Mouse (Mus musculus) kidney, embryonic 15.5 days (tissue): ENCODE measurements around the gene Fscn2. TPM values are rescaled to one million over a fixed set of nuclear protein-coding genes. Genes with fewer than 3 reads are reported as not detected.
"Not testable (repeated sequence)": the region's sequence is repeated elsewhere in the genome, so short reads cannot be mapped to it uniquely, and the experiment has no call there.

Experiments used
- ATAC-seq: fragments of 200-750 bp; cut with Nextera tagmentation; replicated peaks from 2 replicates; pipeline ENCODE4 v1.8.0; 2017; ENCODE audit warnings: moderate TSS enrichment; ENCODE audit not compliant: low FRiP score
- H3K27ac ChIP-seq: fragments of 300-500 bp; sonication (generic); 2 replicates; pipeline ENCODE4 v1.5.1; 2015; ENCODE audit warnings: mild to moderate bottlenecking, inconsistent platforms
- H3K27me3 ChIP-seq: fragments of 300-500 bp; sonication (generic); 2 replicates; pipeline ENCODE4 v1.6.1; 2015; ENCODE audit warnings: inconsistent platforms
- H3K36me3 ChIP-seq: fragments of 300-500 bp; sonication (generic); 2 replicates; pipeline ENCODE4 v1.6.1; 2015; ENCODE audit warnings: inconsistent platforms
- H3K4me1 ChIP-seq: fragments of 300-500 bp; sonication (generic); 2 replicates; pipeline ENCODE4 v1.6.1; 2015; ENCODE audit warnings: inconsistent platforms
- H3K4me2 ChIP-seq: fragments of 300-500 bp; sonication (generic); 2 replicates; pipeline ENCODE4 v1.6.1; 2015; ENCODE audit warnings: moderate library complexity, mild to moderate bottlenecking, inconsistent platforms
- H3K4me3 ChIP-seq: fragments of 300-500 bp; sonication (generic); replicated peaks from 2 replicates; pipeline ENCODE4 v1.5.1; 2015; ENCODE audit warnings: mild to moderate bottlenecking, inconsistent platforms
- H3K9ac ChIP-seq: fragments of 300-500 bp; sonication (generic); 2 replicates; pipeline ENCODE4 v1.6.1; 2015; ENCODE audit warnings: mild to moderate bottlenecking, inconsistent platforms
- H3K9me3 ChIP-seq: fragments of 300-500 bp; sonication (generic); replicated peaks from 2 replicates; pipeline ENCODE4 v1.6.1; 2016; ENCODE audit warnings: inconsistent platforms
- WGBS: fragments of 180-500 bp; shearing (Covaris S2); methylation state at CpG from one replicate; pipeline ENCODE4 v1.1.7; 2015; ENCODE audit warnings: mixed read lengths; 5-methylcytosine and 5-hydroxymethylcytosine counted together
- polyA plus RNA-seq: library from polyadenylated mRNA; unstranded; fragments of >200 nt; fragmentation: Nextera tagmentation; extraction: Ambion mirVana; gene quantifications from 2 replicates; pipeline ENCODE4 v1.2.1, GENCODE M21; 2015

Fscn2 gene
- polyA plus RNA-seq, 1 experiment from 2014 or later: 1.1 TPM

GRCm38 (mm10) chr11:120335431-120336021 is 25.8 kb upstream of the Fscn2 start:
- Histone ChIP-seq H3K4me1 (no peaks in the 10 kb centered on the region), H3K9ac (no peak overlapping the region), H3K4me3 (no peak overlapping the region), H3K9me3 (no peaks in the 10 kb centered on the region), H3K27me3 (no peaks in the 10 kb centered on the region), H3K27ac (no peak overlapping the region), H3K36me3 (no peaks in the 10 kb centered on the region), H3K4me2 (no peak overlapping the region)
- WGBS: 84% methylated on average over 6 of the region's 6 CpGs
- ATAC-seq: no peak

GRCm38 (mm10) chr11:120337447-120337846 is 23.9 kb upstream of the Fscn2 start:
- 42% methylated on average over 2 of the region's 2 CpGs for WGBS
- no peaks in the 10 kb centered on the region for H3K4me1 ChIP-seq

GRCm38 (mm10) chr11:120338786-120339185 is 22.5 kb upstream of the Fscn2 start:
- Histone ChIP-seq H3K4me1 (no peaks in the 10 kb centered on the region), H3K4me2 (no peak overlapping the region), H3K9ac (no peak overlapping the region), H3K9me3 (no peaks in the 10 kb centered on the region), H3K27ac (no peak overlapping the region), H3K4me3 (no peak overlapping the region), H3K27me3 (no peaks in the 10 kb centered on the region), H3K36me3 (no peaks in the 10 kb centered on the region)
- ATAC-seq: no peak
- 71% methylated on average over 3 of the region's 3 CpGs for WGBS

More at GRCm38 (mm10) chr11:120337447-120337846, 23.9 kb upstream of the Fscn2 start:
- Histone ChIP-seq H3K4me2 (no peak overlapping the region), H3K27me3 (no peaks in the 10 kb centered on the region), H3K4me3 (no peak overlapping the region), H3K9me3 (no peaks in the 10 kb centered on the region), H3K36me3 (no peaks in the 10 kb centered on the region), H3K27ac (no peak overlapping the region), H3K9ac (no peak overlapping the region)
- ATAC-seq: no peak

- H3K9me3 ChIP-seq: no peaks in the 10 kb centered on the region
- H3K4me3 ChIP-seq: no peak overlapping the region
- WGBS: 72% methylated on average over 10 of the region's 10 CpGs
- no peak overlapping the region for H3K4me2 ChIP-seq
- H3K36me3 ChIP-seq: peaks cover 7% of the 10 kb centered on the region
- peak overlapping the region; percentile 80 for H3K27ac ChIP-seq
- H3K4me1 ChIP-seq: peaks cover 1% of the 10 kb centered on the region
- peak; percentile 67; the same call in 1 of the 2 replicates for ATAC-seq
- no peak overlapping the region for H3K9ac ChIP-seq
- no peaks in the 10 kb centered on the region for H3K27me3 ChIP-seq
Observed at GRCm38 (mm10) chr11:120339978-120340513, 21.3 kb upstream of the Fscn2 start.

GRCm38 (mm10) chr11:120341661-120342060 is 19.7 kb upstream of the Fscn2 start:
- WGBS: 91% methylated on average over 4 of the region's 4 CpGs
- Histone ChIP-seq H3K4me2 (no peak overlapping the region), H3K4me3 (no peak overlapping the region), H3K9me3 (no peaks in the 10 kb centered on the region), H3K27ac (no peak overlapping the region), H3K9ac (no peak overlapping the region), H3K36me3 (peaks cover 16% of the 10 kb centered on the region), H3K27me3 (no peaks in the 10 kb centered on the region), H3K4me1 (peaks cover 6% of the 10 kb centered on the region)
- no peak for ATAC-seq

GRCm38 (mm10) chr11:120342656-120343160 is 18.6 kb upstream of the Fscn2 start:
- Histone ChIP-seq H3K4me1 (peaks cover 6% of the 10 kb centered on the region), H3K27ac (no peak overlapping the region), H3K4me2 (no peak overlapping the region), H3K9ac (no peak overlapping the region), H3K27me3 (no peaks in the 10 kb centered on the region), H3K36me3 (peaks cover 21% of the 10 kb centered on the region), H3K9me3 (no peaks in the 10 kb centered on the region), H3K4me3 (no peak overlapping the region)
- no peak for ATAC-seq
- 97% methylated on average over 5 of the region's 5 CpGs for WGBS

- H3K9ac ChIP-seq: no peak overlapping the region
- WGBS: 68% methylated on average over 5 of the region's 5 CpGs
- ATAC-seq: no peak
- peak overlapping the region; percentile 59 for H3K27ac ChIP-seq
- no peaks in the 10 kb centered on the region for H3K27me3 ChIP-seq
- peaks cover 21% of the 10 kb centered on the region for H3K36me3 ChIP-seq
- H3K4me1 ChIP-seq: peaks cover 6% of the 10 kb centered on the region
- H3K4me2 ChIP-seq: no peak overlapping the region
- no peak overlapping the region for H3K4me3 ChIP-seq
- H3K9me3 ChIP-seq: no peaks in the 10 kb centered on the region
Observed at GRCm38 (mm10) chr11:120343519-120344309, 17.6 kb upstream of the Fscn2 start.

GRCm38 (mm10) chr11:120344310-120344920 is 16.9 kb upstream of the Fscn2 start:
- H3K9me3 ChIP-seq: no peaks in the 10 kb centered on the region

GRCm38 (mm10) chr11:120345067-120345681 is 16.2 kb upstream of the Fscn2 start:
- Histone ChIP-seq H3K36me3 (peaks cover 21% of the 10 kb centered on the region), H3K27me3 (no peaks in the 10 kb centered on the region), H3K4me3 (peak overlapping the region; percentile 22), H3K9me3 (no peaks in the 10 kb centered on the region), H3K4me2 (peak overlapping the region; percentile 50), H3K4me1 (peaks cover 16% of the 10 kb centered on the region), H3K27ac (peak overlapping the region; percentile 59), H3K9ac (0 out of 2 replicates have a peak overlapping the region, but pooled peaks have one; percentile 6)
- no peak for ATAC-seq
- 39% methylated on average over 1 of the region's 1 CpGs for WGBS

More at GRCm38 (mm10) chr11:120344310-120344920, 16.9 kb upstream of the Fscn2 start:
- Histone ChIP-seq H3K27me3 (no peaks in the 10 kb centered on the region), H3K9ac (no peak overlapping the region), H3K4me3 (peak overlapping the region; percentile 22; the same call in 1 of the 2 replicates), H3K27ac (peak overlapping the region; percentile 59), H3K4me1 (peaks cover 10% of the 10 kb centered on the region), H3K36me3 (peaks cover 21% of the 10 kb centered on the region), H3K4me2 (no peak overlapping the region)
- no peak for ATAC-seq
- 60% methylated on average over 5 of the region's 5 CpGs for WGBS

GRCm38 (mm10) chr11:120346383-120347034 is 14.8 kb upstream of the Fscn2 start:
- 26% methylated on average over 11 of the region's 13 CpGs for WGBS
- H3K9ac ChIP-seq: peak overlapping the region; percentile 58
- H3K4me1 ChIP-seq: peaks cover 27% of the 10 kb centered on the region
- H3K27ac ChIP-seq: 0 out of 2 replicates have a peak overlapping the region, but pooled peaks have one; percentile 9
- not testable (repeated sequence) for H3K27me3 ChIP-seq, ATAC-seq, H3K9me3 ChIP-seq
- H3K4me3 ChIP-seq: peak overlapping the region; percentile 52
- peak overlapping the region; percentile 69 for H3K4me2 ChIP-seq
- peaks cover 21% of the 10 kb centered on the region for H3K36me3 ChIP-seq

- H3K4me3 ChIP-seq: peak overlapping the region; percentile 99
- H3K27me3 ChIP-seq: no peaks in the 10 kb centered on the region
- ATAC-seq: no peak
- peaks cover 21% of the 10 kb centered on the region for H3K36me3 ChIP-seq
- H3K9me3 ChIP-seq: no peaks in the 10 kb centered on the region
- WGBS: 3% methylated on average over 10 of the region's 10 CpGs
- peak overlapping the region; percentile 67 for H3K27ac ChIP-seq
- H3K4me2 ChIP-seq: peak overlapping the region; percentile 83
- H3K4me1 ChIP-seq: peaks cover 35% of the 10 kb centered on the region
- H3K9ac ChIP-seq: peak overlapping the region; percentile 100
Observed at GRCm38 (mm10) chr11:120347301-120347700, 14.0 kb upstream of the Fscn2 start.
